Mouse (Mus musculus): ENCODE measurements around the gene Scml2.
"Not testable (repeated sequence)": the region's sequence is repeated elsewhere in the genome, so short reads cannot be mapped to it uniquely, and the experiment has no call there.

Scml2 gene

GRCm38 (mm10) chrX:161116893-161117292 lies at the start of gene Scml2:
Scml2 (plus strand) TSS chrX:161117193.
- not testable (repeated sequence) for DNase-seq (ENCODE audit: low read depth, low spot score)

GRCm38 (mm10) chrX:161075576-161075975 lies 41.4 kb upstream of the Scml2 start:
- not testable (repeated sequence) for DNase-seq (ENCODE audit: low read depth, low spot score)

GRCm38 (mm10) chrX:161162314-161163068 lies 45.5 kb downstream of the Scml2 start:
- peak; percentile 2 for DNase-seq (ENCODE audit: low read depth, low spot score)

- DNase-seq (ENCODE audit: low read depth, low spot score) = no peak
Measured at GRCm38 (mm10) chrX:161163069-161163416, 46.0 kb downstream of the Scml2 start.

- DNase-seq (ENCODE audit: low read depth, low spot score) = not testable (repeated sequence)
Measured at GRCm38 (mm10) chrX:161287156-161287555, 170.2 kb downstream of the Scml2 start, which contains the start of gene Gm15262. Gm15262 (plus strand) TSS chrX:161287456.
